16 mouse cellular contexts compared by ENCODE assay signal in the genomic region with DNA sequence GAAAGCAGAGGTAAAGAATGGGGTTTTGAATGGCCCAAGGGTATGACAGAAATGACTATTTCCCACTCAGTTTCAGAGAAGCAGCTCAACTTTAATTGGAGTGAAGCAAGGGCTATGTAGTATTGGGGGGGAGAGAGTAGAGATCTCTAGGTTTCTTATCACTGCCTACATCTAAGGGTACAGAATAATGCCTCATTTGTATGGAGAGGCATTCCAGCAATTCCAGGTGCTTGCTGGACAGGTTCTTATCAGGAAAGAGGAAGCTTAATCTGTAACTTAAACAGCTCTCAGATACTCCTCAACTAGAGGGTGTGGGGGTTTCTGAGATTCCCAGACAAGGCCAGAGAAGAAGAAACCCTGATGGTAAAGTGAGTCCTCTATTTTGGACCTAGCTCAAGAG. TPM values are rescaled to one million over a fixed set of nuclear protein-coding genes. Genes with fewer than 3 reads are reported as not detected.
"Had no signal": no experiment of that assay in that cellular context is flagged by ENCODE, and none has a peak within 500 bp of the region (broad histone marks: within the 10 kb centered on the region; RNA-seq: fewer than 3 reads in every experiment).

No protein-coding gene starts in this region.

- H3K27me3 ChIP-seq: liver, embryonic 13.5 days; liver, embryonic 15.5 days; megakaryocyte, embryonic 14.5 days; midbrain, embryonic 13.5 days; midbrain, embryonic 15.5 days; neural tube, embryonic 12.5 days; stomach, embryonic 15.5 days had no signal

- H3K9ac ChIP-seq: liver, embryonic 13.5 days; liver, embryonic 15.5 days; liver, postnatal 0 days; midbrain, embryonic 13.5 days; midbrain, embryonic 15.5 days; neural tube, embryonic 12.5 days; stomach, embryonic 15.5 days had no signal

- ATAC-seq: liver, postnatal 0 days; midbrain, embryonic 13.5 days; midbrain, embryonic 15.5 days had no signal

- H3K27ac ChIP-seq: liver, embryonic 13.5 days; liver, embryonic 15.5 days; macrophage; midbrain, embryonic 13.5 days; midbrain, embryonic 15.5 days; neural tube, embryonic 12.5 days; stomach, embryonic 15.5 days; stomach, postnatal 0 days had no signal

- H3K36me3 ChIP-seq: liver, embryonic 13.5 days; liver, embryonic 15.5 days; midbrain, embryonic 13.5 days; midbrain, embryonic 15.5 days; neural tube, embryonic 12.5 days; stomach, embryonic 15.5 days had no signal

- H3K4me1 ChIP-seq: liver, embryonic 13.5 days; liver, embryonic 15.5 days; midbrain, embryonic 15.5 days; neural tube, embryonic 12.5 days; stomach, embryonic 15.5 days had no signal

- H3K4me2 ChIP-seq: liver, embryonic 11.5 days; liver, embryonic 13.5 days; liver, embryonic 15.5 days; midbrain, embryonic 11.5 days; midbrain, embryonic 13.5 days; midbrain, embryonic 15.5 days; neural tube, embryonic 12.5 days; stomach, embryonic 15.5 days had no signal

- DNase-seq: liver, embryonic 13.5 days; liver, postnatal 0 days; right cerebral cortex, postnatal 14 days; thymus, adult 2 months; thymus, postnatal 25 days; thymus, postnatal 4 days had no signal

- H3K9me3 ChIP-seq: liver, embryonic 13.5 days; liver, embryonic 15.5 days; megakaryocyte, embryonic 14.5 days; midbrain, embryonic 13.5 days; midbrain, embryonic 15.5 days; neural tube, embryonic 12.5 days; stomach, embryonic 15.5 days had no signal

- H3K4me3 ChIP-seq: liver, embryonic 13.5 days; liver, embryonic 15.5 days; megakaryocyte, embryonic 14.5 days; midbrain, embryonic 13.5 days; midbrain, embryonic 15.5 days; neural tube, embryonic 12.5 days; stomach, embryonic 15.5 days had no signal

RNA-seq across cellular contexts. Expression of gene Schip1, which starts 52.3 kb away (rescaled TPM):
- polyA plus RNA-seq: macrophage had no signal
